ENCODE assay signal across 29 mouse cellular contexts in the genomic region with DNA sequence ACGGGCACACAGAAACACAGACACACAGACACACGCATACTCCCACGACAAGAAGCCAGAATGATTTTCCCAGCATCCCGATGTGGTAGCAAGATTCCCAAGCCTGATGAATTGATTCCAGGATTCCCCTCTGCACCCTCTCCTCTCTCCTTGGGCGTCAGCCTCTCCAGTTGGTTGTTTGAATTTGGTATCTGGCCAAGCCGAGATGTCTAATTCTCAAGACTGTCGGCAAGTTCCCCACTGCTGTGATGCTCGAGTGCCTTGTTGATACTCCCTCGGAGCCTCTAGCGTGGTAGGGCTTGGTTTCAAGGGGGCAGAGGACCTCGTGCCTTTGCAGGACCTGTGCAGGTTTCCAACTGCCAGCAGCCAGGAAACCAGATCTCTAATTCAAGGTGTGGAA.
DNase-seq lines count a peak whose midpoint lies in the region; ATAC-seq and TF ChIP-seq lines count a peak whose summit lies in the region.
"Had no signal": no experiment of that assay in that cellular context is flagged by ENCODE, and none has a peak within 500 bp of the region (broad histone marks: within the 10 kb centered on the region; RNA-seq: fewer than 3 reads in every experiment).

No protein-coding gene starts in this region.

- no peaks in the 10 kb centered on the region for H3K27me3 ChIP-seq in forebrain, embryonic 15.5 days
- no peaks in the 10 kb centered on the region for H3K27me3 ChIP-seq in forebrain, embryonic 11.5 days (ENCODE audit: control insufficient read depth, insufficient read depth, low read length)
- no peaks in the 10 kb centered on the region for H3K27me3 ChIP-seq in forebrain, embryonic 16.5 days (replicated peaks; ENCODE audit: control insufficient read depth, insufficient read depth, low read length)
- no peaks in the 10 kb centered on the region for H3K27me3 ChIP-seq in kidney, embryonic 14.5 days (ENCODE audit: control insufficient read depth, insufficient read depth, low read length)
- H3K27me3 ChIP-seq: CH12.LX had no signal

- WGBS in forebrain, embryonic 15.5 days = 62% methylated on average over 11 of the region's 11 CpGs
- 90% methylated on average over 11 of the region's 11 CpGs for WGBS in forebrain, embryonic 11.5 days
- WGBS in forebrain, embryonic 16.5 days = 53% methylated on average over 11 of the region's 11 CpGs
- 72% methylated on average over 11 of the region's 11 CpGs for WGBS in kidney, embryonic 14.5 days

- ATAC-seq in forebrain, embryonic 15.5 days (replicated peaks) = peak; percentile 77; the same call in 1 of the 2 replicates
- no peak for ATAC-seq in forebrain, embryonic 11.5 days (replicated peaks; ENCODE audit: low FRiP score)
- ATAC-seq in forebrain, embryonic 16.5 days = peak; percentile 70
- no peak for ATAC-seq in kidney, embryonic 14.5 days (ENCODE audit: low FRiP score, low TSS enrichment)
- ATAC-seq: hindbrain, postnatal 0 days; inflammation-experienced regulatory T-cells, adult 6 months; intestine, embryonic 16.5 days; Patski had no signal

- H3K4me3 ChIP-seq in forebrain, embryonic 15.5 days = no peak overlapping the region
- no peak overlapping the region for H3K4me3 ChIP-seq in forebrain, embryonic 11.5 days (ENCODE audit: low read depth, low read length)
- no peak overlapping the region for H3K4me3 ChIP-seq in forebrain, embryonic 16.5 days (replicated peaks; ENCODE audit: low read length)
- no peak overlapping the region for H3K4me3 ChIP-seq in kidney, embryonic 14.5 days (ENCODE audit: low read length)
- H3K4me3 ChIP-seq: heart, embryonic 13.5 days had no signal

- H3K9me3 ChIP-seq in forebrain, embryonic 15.5 days = no peaks in the 10 kb centered on the region
- H3K9me3 ChIP-seq in forebrain, embryonic 11.5 days (ENCODE audit: control insufficient read depth, low read length) = no peaks in the 10 kb centered on the region
- H3K9me3 ChIP-seq in forebrain, embryonic 16.5 days (ENCODE audit: control insufficient read depth, low read length) = no peaks in the 10 kb centered on the region
- no peaks in the 10 kb centered on the region for H3K9me3 ChIP-seq in kidney, embryonic 14.5 days (ENCODE audit: control insufficient read depth, low read length)
- H3K9me3 ChIP-seq: heart, embryonic 13.5 days had no signal

- no peaks in the 10 kb centered on the region for H3K36me3 ChIP-seq in forebrain, embryonic 15.5 days
- H3K36me3 ChIP-seq in forebrain, embryonic 11.5 days (ENCODE audit: control insufficient read depth, insufficient read depth, low read length) = no peaks in the 10 kb centered on the region
- H3K36me3 ChIP-seq in forebrain, embryonic 16.5 days (ENCODE audit: control insufficient read depth, insufficient read depth) = no peaks in the 10 kb centered on the region
- no peaks in the 10 kb centered on the region for H3K36me3 ChIP-seq in kidney, embryonic 14.5 days (ENCODE audit: control insufficient read depth, insufficient read depth, low read length)
- H3K36me3 ChIP-seq: G1E; heart, embryonic 13.5 days had no signal

- no peak for TF ChIP-seq CTCF in brain, embryonic 14.5 days (IDR thresholded peaks at IDR 0.05; ENCODE audit: borderline replicate concordance, extremely low read depth, insufficient read depth, insufficient read length)

- 0 out of 2 replicates have a peak overlapping the region, but pooled peaks have one; percentile 1 for H3K4me2 ChIP-seq in forebrain, embryonic 15.5 days (replicated peaks)
- H3K4me2 ChIP-seq in forebrain, embryonic 11.5 days (ENCODE audit: low read depth, low read length, severe bottlenecking) = no peak overlapping the region
- H3K4me2 ChIP-seq in forebrain, embryonic 16.5 days (ENCODE audit: low read length) = peak overlapping the region; percentile 35; the same call in 1 of the 2 replicates
- H3K4me2 ChIP-seq in kidney, embryonic 14.5 days (replicated peaks; ENCODE audit: low read depth, low read length) = no peak overlapping the region
- H3K4me2 ChIP-seq: heart, embryonic 13.5 days; hindbrain, embryonic 14.5 days had no signal

- peaks cover 19% of the 10 kb centered on the region for H3K4me1 ChIP-seq in forebrain, embryonic 15.5 days
- H3K4me1 ChIP-seq in forebrain, embryonic 11.5 days (replicated peaks; ENCODE audit: control insufficient read depth, insufficient read depth, low read length) = no peaks in the 10 kb centered on the region
- peaks cover 16% of the 10 kb centered on the region for H3K4me1 ChIP-seq in forebrain, embryonic 16.5 days (replicated peaks; ENCODE audit: control insufficient read depth, insufficient read depth, low read length)
- no peaks in the 10 kb centered on the region for H3K4me1 ChIP-seq in kidney, embryonic 14.5 days (ENCODE audit: control insufficient read depth, insufficient read depth, low read length)

- H3K27ac ChIP-seq in forebrain, embryonic 15.5 days (replicated peaks) = peak overlapping the region; percentile 58
- no peak overlapping the region for H3K27ac ChIP-seq in forebrain, embryonic 11.5 days (ENCODE audit: low read depth, low read length)
- H3K27ac ChIP-seq in forebrain, embryonic 16.5 days (ENCODE audit: low read length) = peak overlapping the region; percentile 79
- no peak overlapping the region for H3K27ac ChIP-seq in kidney, embryonic 14.5 days (ENCODE audit: low read depth, low read length)
- H3K27ac ChIP-seq: heart, embryonic 13.5 days; hindbrain, embryonic 14.5 days; hindbrain, postnatal 0 days; kidney, postnatal 0 days had no signal

- TF ChIP-seq POLR2A in brain, embryonic 14.5 days (IDR thresholded peaks at IDR 0.05; ENCODE audit: borderline replicate concordance, extremely low read depth, insufficient read depth, insufficient read length, poor library complexity, severe bottlenecking) = no peak

- no peak overlapping the region for H3K9ac ChIP-seq in forebrain, embryonic 15.5 days (replicated peaks)
- no peak overlapping the region for H3K9ac ChIP-seq in forebrain, embryonic 11.5 days (ENCODE audit: low read length)
- no peak overlapping the region; the same call in 1 of the 2 replicates for H3K9ac ChIP-seq in forebrain, embryonic 16.5 days (replicated peaks; ENCODE audit: low read depth, low read length)
- no peak overlapping the region for H3K9ac ChIP-seq in kidney, embryonic 14.5 days (ENCODE audit: low read depth, low read length)
- H3K9ac ChIP-seq: heart, embryonic 13.5 days; hindbrain, embryonic 14.5 days had no signal

- DNase-seq in cerebellum, postnatal 25 days = peak; percentile 7 to 10
- DNase-seq in cerebellum, postnatal 36 days = no peak
- DNase-seq in forebrain, embryonic 11.5 days (ENCODE audit: low spot score) = no peak
- peak; percentile 78 for DNase-seq in brain, embryonic 14.5 days (ENCODE audit: low read depth)
- no peak for DNase-seq in right cerebral cortex, postnatal 4 days
- DNase-seq: adrenal gland, postnatal 10 days; adrenal gland, postnatal 36 days; B cell, adult 2 months; cerebellum, adult 18-20 months; cerebellum, adult 9-10 months; embryo, embryonic 11 days; gastrocnemius, postnatal 25 days; heart, adult 18-20 months; heart, postnatal 14 days; heart, postnatal 4 days; kidney, adult 18-20 months; kidney, adult 9 months had no signal

Comparison
In these comparisons a context has a peak if more than half of its experiments do, and no peak if none do; other contexts are left out.
1. DNase-seq: peak in cerebellum, postnatal 25 days (2 of 2) and brain, embryonic 14.5 days (single experiment); none in cerebellum, postnatal 36 days (0 of 2), forebrain, embryonic 11.5 days (single experiment) and right cerebral cortex, postnatal 4 days (single experiment).
2. ATAC-seq: peak in forebrain, embryonic 15.5 days (single experiment) and forebrain, embryonic 16.5 days (single experiment); none in forebrain, embryonic 11.5 days (single experiment) and kidney, embryonic 14.5 days (single experiment).
3. H3K27ac ChIP-seq: peak in forebrain, embryonic 15.5 days (single experiment) and forebrain, embryonic 16.5 days (single experiment); none in forebrain, embryonic 11.5 days (single experiment) and kidney, embryonic 14.5 days (single experiment).
4. H3K4me2 ChIP-seq: peak in forebrain, embryonic 15.5 days (single experiment) and forebrain, embryonic 16.5 days (single experiment); none in forebrain, embryonic 11.5 days (single experiment) and kidney, embryonic 14.5 days (single experiment).